Mouse (Mus musculus): ENCODE results near the gene Gna15. TPM values are rescaled to one million over a fixed set of nuclear protein-coding genes. Genes with fewer than 3 reads are reported as not detected.

The Gna15 gene
- total and polyA plus RNA-seq, 2 experiments from 2014 or later: 0.63 TPM; not detected in 1

DNA sequence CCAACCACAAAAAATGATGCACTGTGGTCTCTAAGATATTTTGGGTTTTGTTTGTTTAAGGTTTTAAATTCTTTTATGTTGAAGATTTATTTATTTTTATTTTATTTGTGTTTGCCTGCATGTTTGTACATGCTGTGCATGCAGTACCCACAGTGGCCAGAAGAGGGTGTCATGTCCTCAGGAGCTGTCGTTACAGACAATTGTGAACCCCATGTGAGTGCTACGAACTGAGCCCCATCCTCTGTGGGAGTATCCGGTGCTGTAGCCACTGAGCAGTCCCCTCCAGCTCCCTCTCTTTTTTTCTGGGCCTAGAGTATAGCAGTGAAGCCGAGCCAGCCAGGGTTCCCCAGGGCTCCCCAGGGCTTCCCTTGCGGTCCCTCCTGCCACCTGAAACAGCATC lies 29.2 kb upstream of the Gna15 start:
- Histone ChIP-seq H3K4me2 (ENCODE audit: low read depth, low read length) (no peak overlapping the region), H3K27me3 (ENCODE audit: control insufficient read depth, insufficient read depth, low read length) (no peaks in the 10 kb centered on the region)
- no peak for DNase-seq (ENCODE audit: low spot score)

DNA sequence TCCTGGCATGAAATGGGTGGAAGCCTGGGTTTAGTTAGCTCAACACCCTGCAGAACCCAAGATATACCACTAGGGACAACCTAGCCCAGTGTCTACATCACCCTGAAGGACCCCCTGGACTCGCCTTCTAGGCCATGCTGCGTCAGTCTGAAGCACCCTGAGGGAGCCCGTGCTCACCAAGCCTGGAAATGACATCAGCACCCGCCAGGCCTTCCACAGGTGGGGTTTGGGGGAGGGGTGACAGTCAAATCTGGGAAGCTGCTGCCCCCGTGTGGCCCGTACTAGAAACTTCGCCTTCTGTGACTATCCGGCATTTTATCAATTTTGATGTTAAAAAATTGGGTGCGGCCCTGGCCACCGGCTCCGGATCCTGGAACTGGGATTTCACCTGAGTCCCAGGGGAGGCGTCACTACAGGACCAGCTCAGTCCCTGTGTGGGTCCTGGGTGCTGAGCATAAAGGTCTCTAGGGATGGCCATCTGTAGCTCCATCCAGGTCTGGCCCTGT lies 27.6 kb upstream of the Gna15 start:
- peak; percentile 69 for TF ChIP-seq CTCF (IDR thresholded peaks at IDR 0.05; ENCODE audit: low read depth)
- peak; percentile 75 for TF ChIP-seq EP300 (IDR thresholded peaks at IDR 0.05; ENCODE audit: low read depth)
- ATAC-seq (ENCODE audit: insufficient read depth, low read depth): peak; percentile 98
- H3K36me3 ChIP-seq (replicated peaks; ENCODE audit: control insufficient read depth, insufficient read depth, low read length): no peaks in the 10 kb centered on the region
- DNase-seq (ENCODE audit: low spot score): peak; percentile 96
- H3K4me2 ChIP-seq (ENCODE audit: low read depth, low read length): no peak overlapping the region
- no peaks in the 10 kb centered on the region for H3K27me3 ChIP-seq (ENCODE audit: control insufficient read depth, insufficient read depth, low read length)
- H3K4me1 ChIP-seq (ENCODE audit: control insufficient read depth, insufficient read depth): no peaks in the 10 kb centered on the region
- H3K27ac ChIP-seq (ENCODE audit: low read depth): peak overlapping the region; percentile 5; the same call in 1 of the 2 replicates
- H3K9ac ChIP-seq (replicated peaks; ENCODE audit: low read depth, low read length): no peak overlapping the region
- no peaks in the 10 kb centered on the region for H3K9me3 ChIP-seq (replicated peaks; ENCODE audit: control insufficient read depth, low read length)
- 1% methylated on average over 12 of the region's 12 CpGs for WGBS
- no peak overlapping the region for H3K4me3 ChIP-seq (ENCODE audit: low read depth, low read length)

More for the DNA sequence above, 29.2 kb upstream of the Gna15 start:
- no peak overlapping the region for H3K4me3 ChIP-seq (ENCODE audit: low read depth, low read length)
- H3K27ac ChIP-seq (ENCODE audit: low read depth): no peak overlapping the region
- TF ChIP-seq CTCF (IDR thresholded peaks at IDR 0.05; ENCODE audit: low read depth) (peak; percentile 45), EP300 (IDR thresholded peaks at IDR 0.05; ENCODE audit: low read depth) (no peak)
- H3K9me3 ChIP-seq (replicated peaks; ENCODE audit: control insufficient read depth, low read length): no peaks in the 10 kb centered on the region
- no peaks in the 10 kb centered on the region for H3K36me3 ChIP-seq (replicated peaks; ENCODE audit: control insufficient read depth, insufficient read depth, low read length)
- H3K9ac ChIP-seq (replicated peaks; ENCODE audit: low read depth, low read length): no peak overlapping the region
- H3K4me1 ChIP-seq (ENCODE audit: control insufficient read depth, insufficient read depth): no peaks in the 10 kb centered on the region
- 85% methylated on average over 5 of the region's 5 CpGs for WGBS
- ATAC-seq (ENCODE audit: insufficient read depth, low read depth): no peak

DNA sequence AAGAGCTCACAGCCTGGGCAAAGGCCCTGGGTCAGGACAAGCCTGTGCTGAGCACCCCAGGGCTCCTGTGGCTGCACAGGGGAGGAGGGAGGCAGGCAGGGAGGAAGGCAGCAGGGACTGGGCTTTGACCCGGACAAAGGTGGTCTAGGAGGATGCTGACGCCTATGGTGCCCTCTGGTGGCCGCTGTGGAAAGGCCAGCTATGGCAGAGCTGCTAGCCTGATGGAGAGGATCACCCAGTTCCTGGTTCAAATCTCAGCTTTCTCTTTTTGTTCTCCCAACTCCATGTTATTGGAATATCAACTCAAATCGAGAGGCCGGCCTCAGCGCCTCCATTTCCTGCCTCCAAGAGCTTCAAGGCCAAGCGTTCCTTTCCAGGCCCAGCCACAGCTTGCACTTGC lies 26.2 kb upstream of the Gna15 start:
- Histone ChIP-seq H3K36me3 (replicated peaks; ENCODE audit: control insufficient read depth, insufficient read depth, low read length) (no peaks in the 10 kb centered on the region), H3K9me3 (replicated peaks; ENCODE audit: control insufficient read depth, low read length) (no peaks in the 10 kb centered on the region), H3K27ac (ENCODE audit: low read depth) (no peak overlapping the region), H3K9ac (replicated peaks; ENCODE audit: low read depth, low read length) (no peak overlapping the region), H3K27me3 (ENCODE audit: control insufficient read depth, insufficient read depth, low read length) (no peaks in the 10 kb centered on the region), H3K4me1 (ENCODE audit: control insufficient read depth, insufficient read depth) (peaks cover 2% of the 10 kb centered on the region; the same call in 1 of the 2 replicates), H3K4me3 (ENCODE audit: low read depth, low read length) (no peak overlapping the region), H3K4me2 (ENCODE audit: low read depth, low read length) (no peak overlapping the region)
- ATAC-seq (ENCODE audit: insufficient read depth, low read depth) (no peak), DNase-seq (ENCODE audit: low spot score) (peak; percentile 36)
- WGBS: 16% methylated on average over 7 of the region's 7 CpGs
- TF ChIP-seq CTCF (IDR thresholded peaks at IDR 0.05; ENCODE audit: low read depth) (peak; percentile 68), EP300 (IDR thresholded peaks at IDR 0.05; ENCODE audit: low read depth) (no peak)

DNA sequence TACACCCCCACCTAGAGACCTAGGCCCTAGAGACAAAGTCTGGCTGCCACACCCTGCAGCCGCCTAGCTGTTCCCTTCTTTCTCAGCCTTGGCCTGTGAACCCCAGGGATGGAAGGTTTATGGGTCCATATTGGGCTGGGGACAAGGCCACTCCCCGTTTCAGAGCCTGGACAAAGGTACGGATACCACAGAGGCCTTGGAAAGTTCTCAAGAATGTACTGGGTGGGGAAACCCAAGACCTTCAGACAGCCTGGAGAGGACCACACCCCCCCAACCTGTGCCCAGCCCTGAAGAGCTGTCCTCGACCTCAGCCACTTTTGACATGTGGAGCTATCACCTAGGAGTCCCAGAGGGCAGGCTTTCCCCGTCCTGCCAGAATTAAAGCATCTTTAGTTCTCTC lies 24.9 kb upstream of the Gna15 start:
- H3K9ac ChIP-seq (replicated peaks; ENCODE audit: low read depth, low read length): no peak overlapping the region
- H3K27me3 ChIP-seq (ENCODE audit: control insufficient read depth, insufficient read depth, low read length): no peaks in the 10 kb centered on the region
- no peaks in the 10 kb centered on the region for H3K9me3 ChIP-seq (replicated peaks; ENCODE audit: control insufficient read depth, low read length)
- H3K27ac ChIP-seq (ENCODE audit: low read depth): no peak overlapping the region
- ATAC-seq (ENCODE audit: insufficient read depth, low read depth) (no peak), DNase-seq (ENCODE audit: low spot score) (no peak)
- 71% methylated on average over 5 of the region's 5 CpGs for WGBS
- H3K4me2 ChIP-seq (ENCODE audit: low read depth, low read length): no peak overlapping the region
- no peak for TF ChIP-seq EP300 (IDR thresholded peaks at IDR 0.05; ENCODE audit: low read depth)
- TF ChIP-seq CTCF (IDR thresholded peaks at IDR 0.05; ENCODE audit: low read depth): no peak
- peaks cover 8% of the 10 kb centered on the region for H3K4me1 ChIP-seq (ENCODE audit: control insufficient read depth, insufficient read depth)
- H3K4me3 ChIP-seq (ENCODE audit: low read depth, low read length): no peak overlapping the region
- H3K36me3 ChIP-seq (replicated peaks; ENCODE audit: control insufficient read depth, insufficient read depth, low read length): no peaks in the 10 kb centered on the region

DNA sequence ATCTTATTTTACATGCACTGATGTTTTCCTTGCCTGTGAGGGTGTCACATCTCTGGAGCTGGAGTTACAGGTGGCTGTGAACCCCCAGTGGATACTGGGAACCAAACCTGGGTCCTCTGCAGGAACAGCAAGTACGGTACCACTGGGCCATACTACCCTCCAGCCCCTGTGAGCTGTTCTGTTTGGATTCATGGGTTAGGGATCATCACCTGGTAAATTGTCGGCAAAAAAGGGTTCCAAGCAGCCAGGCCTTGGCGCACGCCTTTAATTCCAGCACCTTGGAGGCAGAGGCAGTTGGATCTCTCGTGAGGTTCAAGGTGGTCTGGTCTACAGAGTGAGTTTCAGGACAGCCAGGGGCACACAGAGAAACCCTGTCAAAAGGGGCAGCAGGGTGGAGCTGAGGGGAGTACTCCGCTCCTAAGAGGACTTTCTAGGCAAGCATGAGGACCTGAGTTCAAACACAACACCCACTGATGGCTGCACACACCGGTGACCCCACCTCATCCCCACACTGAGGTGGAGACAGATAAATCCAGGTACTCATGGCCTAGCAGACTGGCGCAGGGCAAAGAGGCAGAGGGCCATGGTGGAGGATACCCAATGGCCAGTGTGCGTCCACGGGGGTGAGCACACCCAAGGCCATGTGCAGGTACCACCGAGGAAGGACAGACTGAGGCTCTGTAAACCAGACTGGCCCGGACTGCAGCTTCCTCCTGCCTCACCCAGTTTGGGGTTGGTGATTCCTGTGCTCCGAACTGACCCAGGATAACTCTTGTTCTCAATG lies 23.0 kb upstream of the Gna15 start:
- DNase-seq (ENCODE audit: low spot score): no peak
- no peak for ATAC-seq (ENCODE audit: insufficient read depth, low read depth)
- Histone ChIP-seq H3K4me1 (ENCODE audit: control insufficient read depth, insufficient read depth) (peaks cover 24% of the 10 kb centered on the region), H3K36me3 (replicated peaks; ENCODE audit: control insufficient read depth, insufficient read depth, low read length) (no peaks in the 10 kb centered on the region), H3K4me2 (ENCODE audit: low read depth, low read length) (no peak overlapping the region), H3K27me3 (ENCODE audit: control insufficient read depth, insufficient read depth, low read length) (no peaks in the 10 kb centered on the region), H3K4me3 (ENCODE audit: low read depth, low read length) (no peak overlapping the region), H3K9ac (replicated peaks; ENCODE audit: low read depth, low read length) (no peak overlapping the region), H3K27ac (ENCODE audit: low read depth) (no peak overlapping the region), H3K9me3 (replicated peaks; ENCODE audit: control insufficient read depth, low read length) (no peaks in the 10 kb centered on the region)
- TF ChIP-seq CTCF (IDR thresholded peaks at IDR 0.05; ENCODE audit: low read depth) (no peak), EP300 (IDR thresholded peaks at IDR 0.05; ENCODE audit: low read depth) (no peak)
- WGBS: 89% methylated on average over 13 of the region's 13 CpGs
